Mouse (Mus musculus): ENCODE measurements around the gene Ofcc1.

The Ofcc1 gene

GRCm38 (mm10) chr13:39979294-39980061, 381.8 kb downstream of the Ofcc1 start:
- no peak for DNase-seq

GRCm38 (mm10) chr13:39968349-39969016, 392.8 kb downstream of the Ofcc1 start:
- DNase-seq, result no peak

GRCm38 (mm10) chr13:39957226-39957625, 404.0 kb downstream of the Ofcc1 start:
- no peak for DNase-seq

- no peak for DNase-seq
Observed at GRCm38 (mm10) chr13:39956017-39956416, 405.2 kb downstream of the Ofcc1 start.
